Comparison of ENCODE assay signal across 24 mouse cellular contexts in the genomic region with DNA sequence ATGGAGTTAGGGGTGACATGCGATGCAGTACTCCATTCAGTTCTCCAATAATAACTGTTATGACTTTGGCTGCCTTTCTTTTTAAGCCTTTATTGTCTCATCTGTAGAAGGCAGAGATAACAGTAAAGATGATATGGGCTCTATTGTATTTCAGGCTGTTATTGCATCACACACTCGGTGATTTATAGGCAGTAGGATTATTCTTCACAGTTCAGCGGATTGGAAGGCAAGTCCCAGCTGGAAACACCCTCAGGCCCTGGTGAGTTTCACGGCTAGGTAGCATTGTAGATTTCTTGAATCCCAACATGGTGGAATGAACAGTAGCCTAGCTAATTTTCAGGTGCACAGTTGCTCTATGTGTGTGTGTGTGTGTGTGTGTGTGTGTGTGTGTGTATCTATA.
"Had no signal": no experiment of that assay in that cellular context is flagged by ENCODE, and none has a peak within 500 bp of the region (broad histone marks: within the 10 kb centered on the region; RNA-seq: fewer than 3 reads in every experiment).

No protein-coding gene starts in this region.

- H3K4me2 ChIP-seq: heart, embryonic 12.5 days; hindbrain, embryonic 13.5 days; hindbrain, embryonic 15.5 days; kidney, embryonic 15.5 days; limb, embryonic 13.5 days; limb, embryonic 15.5 days; liver, embryonic 12.5 days had no signal

- H3K4me1 ChIP-seq: heart, embryonic 10.5 days; heart, embryonic 12.5 days; hindbrain, embryonic 10.5 days; hindbrain, embryonic 13.5 days; hindbrain, embryonic 15.5 days; kidney, embryonic 15.5 days; limb, embryonic 13.5 days; limb, embryonic 15.5 days; liver, embryonic 12.5 days had no signal

- H3K27ac ChIP-seq: heart, embryonic 10.5 days; hindbrain, embryonic 10.5 days; hindbrain, embryonic 13.5 days; hindbrain, embryonic 15.5 days; hindbrain, postnatal 0 days; kidney, embryonic 15.5 days; kidney, postnatal 0 days; limb, embryonic 13.5 days; limb, embryonic 15.5 days; liver, embryonic 12.5 days had no signal

- H3K4me3 ChIP-seq: heart, embryonic 10.5 days; heart, embryonic 12.5 days; hindbrain, embryonic 10.5 days; hindbrain, embryonic 13.5 days; hindbrain, embryonic 15.5 days; kidney, embryonic 15.5 days; limb, embryonic 13.5 days; limb, embryonic 15.5 days; liver, embryonic 12.5 days had no signal

- H3K36me3 ChIP-seq: heart, embryonic 10.5 days; heart, embryonic 12.5 days; hindbrain, embryonic 10.5 days; hindbrain, embryonic 13.5 days; hindbrain, embryonic 15.5 days; kidney, embryonic 15.5 days; limb, embryonic 13.5 days; limb, embryonic 15.5 days; liver, embryonic 12.5 days had no signal

- DNase-seq: gastrocnemius, postnatal 14 days; gastrocnemius, postnatal 36 days; heart, adult 18-20 months; heart, postnatal 10 days; heart, postnatal 4 days; kidney, adult 11 months; kidney, adult 2 months; kidney, adult 9 months; kidney, postnatal 14 days; kidney, postnatal 36 days; layer of hippocampus, adult 9-11 months; layer of hippocampus, postnatal 36 days; left cerebral cortex, postnatal 4 days had no signal

- ATAC-seq: hindbrain, postnatal 0 days; liver, embryonic 12.5 days had no signal

- H3K27me3 ChIP-seq: heart, embryonic 12.5 days; hindbrain, embryonic 13.5 days; hindbrain, embryonic 15.5 days; kidney, embryonic 15.5 days; limb, embryonic 13.5 days; limb, embryonic 15.5 days; liver, embryonic 12.5 days had no signal

- H3K9me3 ChIP-seq: heart, embryonic 10.5 days; heart, embryonic 12.5 days; hindbrain, embryonic 10.5 days; hindbrain, embryonic 13.5 days; hindbrain, embryonic 15.5 days; kidney, embryonic 15.5 days; limb, embryonic 13.5 days; limb, embryonic 15.5 days; liver, embryonic 12.5 days had no signal

- H3K9ac ChIP-seq: heart, embryonic 12.5 days; hindbrain, embryonic 13.5 days; hindbrain, embryonic 15.5 days; kidney, embryonic 15.5 days; limb, embryonic 13.5 days; limb, embryonic 15.5 days; liver, embryonic 12.5 days had no signal
